Mouse (Mus musculus) liver, adult 2 months (tissue): ENCODE measurements around the gene Ninj1.

Experiments
- CTCF ChIP-seq: fragments of 200-500 bp; IDR thresholded peaks from 2 replicates; pipeline ENCODE4 v1.5.1; 2011; ENCODE audit warnings: low read depth, low read length, control low read depth
- POLR2A ChIP-seq: fragments of 200-500 bp; IDR thresholded peaks from 2 replicates; pipeline ENCODE4 v1.6.1; 2011; ENCODE audit warnings: low read length, control low read depth; ENCODE audit not compliant: insufficient read depth; ENCODE audit errors: extremely low read depth

DNA sequence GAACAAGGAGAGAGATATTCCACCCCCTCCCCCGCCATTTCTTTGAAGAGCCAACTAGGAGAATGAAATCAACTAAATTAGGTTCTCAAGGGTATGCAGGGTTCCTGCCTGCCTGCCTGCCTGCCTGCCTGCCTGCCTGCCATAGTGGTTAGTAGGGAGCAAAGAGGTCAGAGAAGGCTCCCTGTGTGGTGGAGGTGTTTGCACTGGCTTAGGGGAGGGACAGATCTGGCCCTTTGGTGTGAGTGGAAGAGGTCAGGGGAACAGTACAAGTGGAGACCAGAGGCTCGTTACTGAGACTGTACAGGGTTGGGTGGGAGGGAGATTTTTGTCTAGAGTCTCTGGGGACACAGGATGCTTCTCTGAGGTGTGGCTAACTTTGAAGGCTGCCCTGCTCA lies 1.7 kb downstream of the Ninj1 start:
- TF ChIP-seq CTCF (no peak), POLR2A (0 out of 2 replicates have a peak, but pooled peaks have one; percentile 21)
